Mouse (Mus musculus) hindbrain, embryonic 11.5 days (tissue): ENCODE measurements around the gene 2700049A03Rik. TPM values are rescaled to one million over a fixed set of nuclear protein-coding genes. Genes with fewer than 3 reads are reported as not detected.

Experiments
- ATAC-seq: fragments of 200-750 bp; cut with Nextera tagmentation; 2 replicates; pipeline ENCODE4 v1.8.0; 2017; ENCODE audit warnings: mild to moderate bottlenecking, moderate TSS enrichment, moderate library complexity; ENCODE audit not compliant: low FRiP score
- DNase-seq: peaks from one replicate; pipeline ENCODE4 v3.0.0-alpha.2; 2015; ENCODE audit warnings: low spot score
- H3K27ac ChIP-seq: fragments of 300-500 bp; sonication (generic); 2 replicates; pipeline ENCODE4 v1.5.1; 2014; ENCODE audit warnings: mild to moderate bottlenecking, low read depth, low read length
- H3K27me3 ChIP-seq: fragments of 300-500 bp; sonication (generic); 2 replicates; pipeline ENCODE4 v1.6.1; 2014; ENCODE audit warnings: mild to moderate bottlenecking, low read length, moderate library complexity, mixed read lengths; ENCODE audit not compliant: control insufficient read depth, insufficient read depth
- H3K36me3 ChIP-seq: fragments of 300-500 bp; sonication (generic); 2 replicates; pipeline ENCODE4 v1.6.1; 2014; ENCODE audit warnings: mild to moderate bottlenecking, low read length, moderate library complexity, mixed read lengths; ENCODE audit not compliant: control insufficient read depth, insufficient read depth
- H3K4me1 ChIP-seq: fragments of 300-500 bp; sonication (generic); replicated peaks from 2 replicates; pipeline ENCODE4 v1.6.1; 2014; ENCODE audit warnings: low read length, mixed read lengths; ENCODE audit not compliant: control insufficient read depth, insufficient read depth
- H3K4me2 ChIP-seq: fragments of 300-500 bp; sonication (generic); replicated peaks from 2 replicates; pipeline ENCODE4 v1.6.1; 2014; ENCODE audit warnings: mild to moderate bottlenecking, low read depth, low read length
- H3K4me3 ChIP-seq: fragments of 300-500 bp; sonication (generic); 2 replicates; pipeline ENCODE4 v1.5.1; 2014; ENCODE audit warnings: low read depth, low read length
- H3K9ac ChIP-seq: fragments of 300-500 bp; sonication (generic); 2 replicates; pipeline ENCODE4 v1.6.1; 2014; ENCODE audit warnings: low read depth, low read length
- H3K9me3 ChIP-seq: fragments of 300-500 bp; sonication (generic); 2 replicates; pipeline ENCODE4 v1.6.1; 2016; ENCODE audit warnings: low read length; ENCODE audit not compliant: control insufficient read depth
- WGBS: fragments of 180-500 bp; shearing (Covaris S2); extraction: QIAGEN DNeasy Blood & Tissue Kit; methylation state at CpG from one replicate; pipeline ENCODE4 v1.1.7; 2014; 5-methylcytosine and 5-hydroxymethylcytosine counted together
- polyA plus RNA-seq: library from polyadenylated mRNA; unstranded; fragments of >200 nt; fragmentation: Nextera tagmentation; extraction: Ambion mirVana; gene quantifications from 2 replicates; pipeline ENCODE4 v1.2.1, GENCODE M21; 2014

Gene 2700049A03Rik
- polyA plus RNA-seq, 1 experiment from 2014 or later = 23.3 TPM

GRCm38 (mm10) chr12:71150167-71150566 is 13.5 kb downstream of the 2700049A03Rik start:
- peaks cover 5% of the 10 kb centered on the region; the same call in 1 of the 2 replicates for H3K36me3 ChIP-seq
- H3K27me3 ChIP-seq = no peaks in the 10 kb centered on the region
- H3K27ac ChIP-seq = no peak overlapping the region
- no peaks in the 10 kb centered on the region for H3K4me1 ChIP-seq
- 97% methylated on average over 8 of the region's 8 CpGs for WGBS
- H3K9me3 ChIP-seq = no peaks in the 10 kb centered on the region
- H3K9ac ChIP-seq = no peak overlapping the region
- H3K4me3 ChIP-seq = no peak overlapping the region
- ATAC-seq = no peak
- no peak overlapping the region for H3K4me2 ChIP-seq
- no peak for DNase-seq

- no peak for ATAC-seq
- 97% methylated on average over 6 of the region's 6 CpGs for WGBS
- no peaks in the 10 kb centered on the region for H3K9me3 ChIP-seq
Measured at GRCm38 (mm10) chr12:71154979-71155378, 18.3 kb downstream of the 2700049A03Rik start.

GRCm38 (mm10) chr12:71157974-71158373 is 21.3 kb downstream of the 2700049A03Rik start:
- no peaks in the 10 kb centered on the region for H3K9me3 ChIP-seq
- 90% methylated on average over 6 of the region's 6 CpGs for WGBS
- H3K27ac ChIP-seq = no peak overlapping the region
- no peak overlapping the region for H3K4me2 ChIP-seq
- peaks cover 12% of the 10 kb centered on the region; the same call in 1 of the 2 replicates for H3K36me3 ChIP-seq
- no peaks in the 10 kb centered on the region for H3K27me3 ChIP-seq
- no peak overlapping the region for H3K4me3 ChIP-seq
- no peak overlapping the region for H3K9ac ChIP-seq
- ATAC-seq (no peak), DNase-seq (no peak)
- no peaks in the 10 kb centered on the region for H3K4me1 ChIP-seq

More at GRCm38 (mm10) chr12:71154979-71155378, 18.3 kb downstream of the 2700049A03Rik start:
- Histone ChIP-seq H3K4me2 (no peak overlapping the region), H3K4me3 (no peak overlapping the region), H3K36me3 (peaks cover 8% of the 10 kb centered on the region; the same call in 1 of the 2 replicates), H3K4me1 (no peaks in the 10 kb centered on the region), H3K27ac (no peak overlapping the region), H3K9ac (no peak overlapping the region), H3K27me3 (no peaks in the 10 kb centered on the region)
- no peak for DNase-seq

GRCm38 (mm10) chr12:71164410-71164809 is 27.8 kb downstream of the 2700049A03Rik start:
- H3K36me3 ChIP-seq = peaks cover 5% of the 10 kb centered on the region; the same call in 1 of the 2 replicates
- WGBS = 93% methylated on average over 9 of the region's 9 CpGs
- no peak for ATAC-seq

GRCm38 (mm10) chr12:71169911-71170310 is 33.3 kb downstream of the 2700049A03Rik start:
- no peaks in the 10 kb centered on the region for H3K36me3 ChIP-seq
- WGBS = 93% methylated on average over 1 of the region's 1 CpGs

More at GRCm38 (mm10) chr12:71164410-71164809, 27.8 kb downstream of the 2700049A03Rik start:
- Histone ChIP-seq H3K4me3 (no peak overlapping the region), H3K27ac (no peak overlapping the region), H3K9ac (no peak overlapping the region), H3K4me2 (no peak overlapping the region), H3K27me3 (no peaks in the 10 kb centered on the region), H3K9me3 (no peaks in the 10 kb centered on the region), H3K4me1 (no peaks in the 10 kb centered on the region)
- DNase-seq = no peak

GRCm38 (mm10) chr12:71183736-71184135 is 47.1 kb downstream of the 2700049A03Rik start:
- peaks cover 6% of the 10 kb centered on the region for H3K36me3 ChIP-seq
- H3K9ac ChIP-seq = no peak overlapping the region
- H3K4me1 ChIP-seq = no peaks in the 10 kb centered on the region
- H3K27me3 ChIP-seq = no peaks in the 10 kb centered on the region
- DNase-seq (no peak), ATAC-seq (no peak)
- 96% methylated on average over 3 of the region's 3 CpGs for WGBS
- no peak overlapping the region for H3K4me3 ChIP-seq
- H3K4me2 ChIP-seq = no peak overlapping the region
- no peak overlapping the region for H3K27ac ChIP-seq
- no peaks in the 10 kb centered on the region for H3K9me3 ChIP-seq

More at GRCm38 (mm10) chr12:71169911-71170310, 33.3 kb downstream of the 2700049A03Rik start:
- Histone ChIP-seq H3K4me1 (no peaks in the 10 kb centered on the region), H3K4me3 (no peak overlapping the region), H3K9me3 (no peaks in the 10 kb centered on the region), H3K27me3 (no peaks in the 10 kb centered on the region), H3K9ac (no peak overlapping the region), H3K27ac (no peak overlapping the region), H3K4me2 (no peak overlapping the region)
- ATAC-seq (no peak), DNase-seq (no peak)

- H3K27ac ChIP-seq = no peak overlapping the region
- peaks cover 6% of the 10 kb centered on the region for H3K36me3 ChIP-seq
- DNase-seq = no peak
- no peak overlapping the region for H3K9ac ChIP-seq
- no peak overlapping the region for H3K4me3 ChIP-seq
- H3K27me3 ChIP-seq = no peaks in the 10 kb centered on the region
- ATAC-seq = no peak
- no peaks in the 10 kb centered on the region for H3K9me3 ChIP-seq
- WGBS = 93% methylated on average over 4 of the region's 4 CpGs
- no peaks in the 10 kb centered on the region for H3K4me1 ChIP-seq
- H3K4me2 ChIP-seq = no peak overlapping the region
Measured at GRCm38 (mm10) chr12:71184396-71184795, 47.7 kb downstream of the 2700049A03Rik start.

- H3K9ac ChIP-seq = no peak overlapping the region
- WGBS = 84% methylated on average over 8 of the region's 8 CpGs
- ATAC-seq (no peak), DNase-seq (no peak)
- H3K9me3 ChIP-seq = no peaks in the 10 kb centered on the region
- no peaks in the 10 kb centered on the region for H3K4me1 ChIP-seq
- H3K27ac ChIP-seq = no peak overlapping the region
- H3K36me3 ChIP-seq = peaks cover 4% of the 10 kb centered on the region
- no peak overlapping the region for H3K4me3 ChIP-seq
- H3K27me3 ChIP-seq = no peaks in the 10 kb centered on the region
- H3K4me2 ChIP-seq = no peak overlapping the region
Measured at GRCm38 (mm10) chr12:71192705-71193104, 56.1 kb downstream of the 2700049A03Rik start.

GRCm38 (mm10) chr12:71197671-71198070 is 61.0 kb downstream of the 2700049A03Rik start:
- Histone ChIP-seq H3K9ac (no peak overlapping the region), H3K27me3 (no peaks in the 10 kb centered on the region), H3K27ac (no peak overlapping the region), H3K4me1 (no peaks in the 10 kb centered on the region), H3K36me3 (no peaks in the 10 kb centered on the region), H3K9me3 (no peaks in the 10 kb centered on the region), H3K4me3 (no peak overlapping the region), H3K4me2 (no peak overlapping the region)
- ATAC-seq = no peak
- WGBS = 73% methylated on average over 3 of the region's 3 CpGs
- peak; percentile 30 for DNase-seq
